Mouse (Mus musculus) CH12.LX (cell line): ENCODE data around the gene Dnajc13. TPM values are rescaled to one million over a fixed set of nuclear protein-coding genes. Genes with fewer than 3 reads are reported as not detected.

Experiments
- DNase-seq: peaks from one replicate; pipeline ENCODE4 v3.0.0-alpha.2; 2013; ENCODE audit errors: extremely low read depth
- H3K27ac ChIP-seq: 2 replicates; pipeline ENCODE4 v1.5.1; 2012; ENCODE audit warnings: low read depth, mild to moderate bottlenecking, control low read depth, moderate library complexity; ENCODE audit not compliant: insufficient read depth
- H3K27me3 ChIP-seq: replicated peaks from 2 replicates; pipeline ENCODE3; 2012; ENCODE audit warnings: inconsistent platforms
- H3K36me3 ChIP-seq, 2 experiments: replicated peaks in 1 of 2; 2 replicates each; pipeline versions ENCODE3 to v1.6.1; 2012; ENCODE audit warnings: inconsistent platforms in 1 of 2, low read length in 1 of 2, mild to moderate bottlenecking in 1 of 2, mixed read lengths in 1 of 2, moderate library complexity in 1 of 2; ENCODE audit not compliant: control insufficient read depth in 1 of 2, insufficient read depth in 1 of 2
- H3K4me1 ChIP-seq, 2 experiments: 2 replicates each; pipeline ENCODE4 v1.6.1; 2012; ENCODE audit warnings: inconsistent platforms in 1 of 2, moderate library complexity in 1 of 2; ENCODE audit not compliant: insufficient read depth in 2 of 2, control insufficient read depth in 1 of 2
- H3K4me2 ChIP-seq: 2 replicates; pipeline ENCODE4 v1.6.1; 2012; ENCODE audit warnings: low read depth, mild to moderate bottlenecking, control low read depth; ENCODE audit not compliant: poor library complexity, insufficient read depth, severe bottlenecking
- H3K4me3 ChIP-seq, 3 experiments: fragments of 150-350 bp in 1 of 3; sonication (generic) in 1 of 3; replicated peaks in 1 of 3; 2 replicates each; pipeline versions ENCODE3 to v1.5.1; 2011 to 2012; ENCODE audit warnings: low read depth in 2 of 3, low read length in 2 of 3, mild to moderate bottlenecking in 2 of 3, moderate library complexity in 2 of 3, control low read depth in 1 of 3, improper control_type of control experiment in 1 of 3, inconsistent platforms in 1 of 3, mixed read lengths in 1 of 3; ENCODE audit not compliant: poor library complexity in 1 of 3
- H3K79me2 ChIP-seq: replicated peaks from 2 replicates; pipeline ENCODE4 v1.6.1; 2012; ENCODE audit warnings: mild to moderate bottlenecking, moderate library complexity; ENCODE audit not compliant: control insufficient read depth, poor library complexity, insufficient read depth, severe bottlenecking; ENCODE audit errors: extremely low read depth
- H3K9ac ChIP-seq: 2 replicates; pipeline ENCODE4 v1.6.1; 2012; ENCODE audit warnings: low read depth, mild to moderate bottlenecking, control low read depth, moderate library complexity; ENCODE audit not compliant: insufficient read depth
- H3K9me3 ChIP-seq: replicated peaks from 2 replicates; pipeline ENCODE3; 2012; ENCODE audit warnings: low read length, inconsistent platforms, mixed read lengths
- BHLHE40 ChIP-seq: IDR thresholded peaks from 2 replicates; pipeline ENCODE4 v1.6.1; 2011; ENCODE audit warnings: mild to moderate bottlenecking, low read depth, low read length, improper control_type of control experiment
- CHD2 ChIP-seq: IDR thresholded peaks from 2 replicates; pipeline ENCODE4 v1.6.1; 2011; ENCODE audit warnings: low read length, improper control_type of control experiment
- CTCF ChIP-seq, 2 experiments: IDR thresholded peaks in 1 of 2; conservative IDR thresholded peaks in 1 of 2; 2 replicates each; pipeline ENCODE4 v1.5.1; 2011 to 2012; ENCODE audit warnings: low read depth in 2 of 2, low read length in 2 of 2, improper control_type of control experiment in 1 of 2, inconsistent platforms in 1 of 2, mild to moderate bottlenecking in 1 of 2, moderate library complexity in 1 of 2
- ELF1 ChIP-seq: IDR thresholded peaks from 2 replicates; pipeline ENCODE4 v1.6.1; 2014; ENCODE audit warnings: low read depth, mild to moderate bottlenecking, inconsistent platforms, low read length, improper control_type of control experiment
- EP300 ChIP-seq: IDR thresholded peaks from 2 replicates; pipeline ENCODE4 v1.6.1; 2011; ENCODE audit warnings: low read length, improper control_type of control experiment
- ETS1 ChIP-seq: conservative IDR thresholded peaks from 2 replicates; pipeline ENCODE4 v1.6.1; 2012; ENCODE audit warnings: low read depth, mild to moderate bottlenecking, inconsistent platforms, low read length, improper control_type of control experiment, moderate library complexity
- GABPA ChIP-seq: IDR thresholded peaks from 2 replicates; pipeline ENCODE4 v1.6.1; 2012; ENCODE audit warnings: low read depth, low read length, improper control_type of control experiment, inconsistent platforms; ENCODE audit not compliant: insufficient replicate concordance
- HCFC1 ChIP-seq: IDR thresholded peaks from 2 replicates; pipeline ENCODE4 v1.6.1; 2012; ENCODE audit warnings: low read depth, mild to moderate bottlenecking, inconsistent platforms, low read length, improper control_type of control experiment
- JUN ChIP-seq: IDR thresholded peaks from 2 replicates; pipeline ENCODE4 v1.6.1; 2011; ENCODE audit warnings: low read depth, mild to moderate bottlenecking, low read length, improper control_type of control experiment, moderate library complexity; ENCODE audit not compliant: insufficient read depth
- JUND ChIP-seq: conservative IDR thresholded peaks from 2 replicates; pipeline ENCODE4 v1.6.1; 2011; ENCODE audit warnings: low read depth, low read length, improper control_type of control experiment
- KAT2A ChIP-seq: IDR thresholded peaks from 2 replicates; pipeline ENCODE4 v1.6.1; 2012; ENCODE audit warnings: low read length, improper control_type of control experiment, inconsistent platforms; ENCODE audit not compliant: insufficient replicate concordance
- MAFK ChIP-seq: IDR thresholded peaks from 2 replicates; pipeline ENCODE4 v1.6.1; 2011; ENCODE audit warnings: low read length, improper control_type of control experiment; ENCODE audit not compliant: insufficient replicate concordance
- MAZ ChIP-seq: IDR thresholded peaks from 2 replicates; pipeline ENCODE4 v1.6.1; 2012; ENCODE audit warnings: low read depth, mild to moderate bottlenecking, inconsistent platforms, low read length, improper control_type of control experiment, moderate library complexity
- MXI1 ChIP-seq: IDR thresholded peaks from 2 replicates; pipeline ENCODE4 v1.6.1; 2011; ENCODE audit warnings: mild to moderate bottlenecking, low read depth, low read length, improper control_type of control experiment
- NELFE ChIP-seq: IDR thresholded peaks from 2 replicates; pipeline ENCODE4 v1.6.1; 2011; ENCODE audit warnings: low read depth, low read length, improper control_type of control experiment
- NRF1 ChIP-seq: IDR thresholded peaks from 2 replicates; pipeline ENCODE4 v1.6.1; 2014; ENCODE audit warnings: low read depth, mild to moderate bottlenecking, inconsistent platforms, low read length, improper control_type of control experiment, moderate library complexity
- POLR2A ChIP-seq: IDR thresholded peaks from 2 replicates; pipeline ENCODE4 v1.6.1; 2011; ENCODE audit warnings: low read depth, mild to moderate bottlenecking, improper control_type of control experiment, low read length
- POLR2AphosphoS2 ChIP-seq: IDR thresholded peaks from 2 replicates; pipeline ENCODE4 v1.6.1; 2011; ENCODE audit warnings: low read depth, low read length, improper control_type of control experiment
- SIN3A ChIP-seq: IDR thresholded peaks from 2 replicates; pipeline ENCODE4 v1.6.1; 2012; ENCODE audit warnings: low read length, improper control_type of control experiment, inconsistent platforms
- SMC3 ChIP-seq: IDR thresholded peaks from 2 replicates; pipeline ENCODE4 v1.6.1; 2011; ENCODE audit warnings: low read depth, low read length, improper control_type of control experiment
- TBP ChIP-seq: conservative IDR thresholded peaks from 2 replicates; pipeline ENCODE4 v1.6.1; 2011; ENCODE audit warnings: low read depth, low read length, improper control_type of control experiment
- USF1 ChIP-seq: IDR thresholded peaks from 2 replicates; pipeline ENCODE4 v1.6.1; 2014; ENCODE audit warnings: low read depth, mild to moderate bottlenecking, inconsistent platforms, low read length, improper control_type of control experiment
- USF2 ChIP-seq: conservative IDR thresholded peaks from 2 replicates; pipeline ENCODE4 v1.6.1; 2011; ENCODE audit warnings: low read depth, low read length, improper control_type of control experiment
- ZC3H11A ChIP-seq: IDR thresholded peaks from 2 replicates; pipeline ENCODE4 v1.6.1; 2012; ENCODE audit warnings: low read depth, mild to moderate bottlenecking, inconsistent platforms, low read length, improper control_type of control experiment
- ZKSCAN1 ChIP-seq: IDR thresholded peaks from 2 replicates; pipeline ENCODE4 v1.6.1; 2012; ENCODE audit warnings: low read depth, inconsistent platforms, low read length, improper control_type of control experiment, borderline replicate concordance
- ZNF384 ChIP-seq: IDR thresholded peaks from 2 replicates; pipeline ENCODE4 v1.6.1; 2012; ENCODE audit warnings: low read depth, low read length, improper control_type of control experiment, inconsistent platforms
- dilution Hi-C: fragments of 300-500 bp; cut with MboI; formaldehyde crosslinking; loops from 2 replicates; pipeline ENCODE4 v1.14.3; 2020; ENCODE audit warnings: low sequenced_read_pairs; ENCODE audit not compliant: extremely low pct_unique_long_range_greater_than_20kb, extremely low pct_ligation_motif_present
- in situ Hi-C: fragments of 300-500 bp; cut with MboI; formaldehyde crosslinking; loops from 3 replicates; pipeline ENCODE4 v1.14.3; 2019; ENCODE audit warnings: low sequenced_read_pairs, low pct_ligation_motif_present, low pct_unique_long_range_greater_than_20kb, mixed read lengths
- polyA plus RNA-seq: library from polyadenylated mRNA; unstranded; fragments of >175 nt; gene quantifications from 2 replicates; pipeline ENCODE4 v1.2.1, GENCODE M21; 2012; ENCODE audit warnings: low read depth; ENCODE audit not compliant: insufficient read length
- total RNA-seq, 2 experiments: library from RNA; depleted of rRNA; stranded (reverse); fragments of 300-350 nt in 1 of 2; fragments of >200 nt in 1 of 2; gene quantifications; 2 replicates each; pipeline ENCODE4 v1.2.3; 2012 to 2014

Gene Dnajc13
- total and polyA plus RNA-seq, 3 experiments = 30.1 to 51.9 (median 30.4) TPM

DNA sequence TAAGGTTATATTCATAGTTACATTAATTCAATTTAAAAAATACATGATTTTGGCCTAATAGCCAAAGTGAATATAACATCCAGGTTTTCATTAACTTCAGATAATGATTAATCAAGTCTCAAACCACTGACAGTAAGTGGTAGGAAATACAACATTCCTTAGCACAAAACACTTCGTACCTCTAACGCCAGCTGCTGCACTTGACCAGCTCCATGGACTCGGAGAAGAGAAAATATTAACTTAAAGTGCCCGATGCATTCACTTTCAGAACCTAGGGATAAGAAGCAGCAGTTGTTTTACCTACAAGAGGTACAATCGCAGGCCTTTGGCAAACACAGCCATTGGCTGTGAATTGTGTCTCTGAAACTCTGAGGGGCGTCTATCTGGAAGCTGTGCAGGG is 90.4 kb downstream of the Dnajc13 start:
- dilution Hi-C loops = no loop called here
- Histone ChIP-seq H3K27me3 (no peaks in the 10 kb centered on the region), H3K4me3 (no peak overlapping the region), H3K36me3 (peaks cover 48 to 88% of the 10 kb centered on the region in 2 experiments), H3K79me2 (no peaks in the 10 kb centered on the region), H3K4me2 (no peak overlapping the region), H3K4me1 (peaks cover 0 to 3% of the 10 kb centered on the region in 2 experiments; a peak in 1 of 4 replicates), H3K27ac (no peak overlapping the region)
- DNase-seq = no peak
- no peak for TF ChIP-seq KAT2A
- TF ChIP-seq NRF1 = no peak
- TF ChIP-seq ETS1 = no peak
- no peak for TF ChIP-seq ZNF384
- no peak for TF ChIP-seq JUND
- no peak for TF ChIP-seq ZC3H11A
- TF ChIP-seq GABPA = no peak
- TF ChIP-seq USF1 = no peak
- no peak for TF ChIP-seq ELF1
- no peak for TF ChIP-seq HCFC1
- no peak for TF ChIP-seq POLR2AphosphoS2
- no peak for TF ChIP-seq POLR2A
- TF ChIP-seq JUN = no peak
- TF ChIP-seq USF2 = no peak
- TF ChIP-seq BHLHE40 = no peak
- no peak for TF ChIP-seq MAFK
- TF ChIP-seq TBP = no peak
- TF ChIP-seq CTCF (conservative IDR thresholded peaks at IDR 0.05 in 1 of 2, IDR thresholded peaks at IDR 0.05 in 1 of 2; ENCODE audit: low read depth in 2 of 2, low read length in 2 of 2) = no peak
- TF ChIP-seq SMC3 = no peak
- TF ChIP-seq, all 38 proteins: peak for 0
- Histone ChIP-seq H3K9me3 (no peaks in the 10 kb centered on the region), H3K9ac (no peak overlapping the region)
- in situ Hi-C loops = no loop called here

DNA sequence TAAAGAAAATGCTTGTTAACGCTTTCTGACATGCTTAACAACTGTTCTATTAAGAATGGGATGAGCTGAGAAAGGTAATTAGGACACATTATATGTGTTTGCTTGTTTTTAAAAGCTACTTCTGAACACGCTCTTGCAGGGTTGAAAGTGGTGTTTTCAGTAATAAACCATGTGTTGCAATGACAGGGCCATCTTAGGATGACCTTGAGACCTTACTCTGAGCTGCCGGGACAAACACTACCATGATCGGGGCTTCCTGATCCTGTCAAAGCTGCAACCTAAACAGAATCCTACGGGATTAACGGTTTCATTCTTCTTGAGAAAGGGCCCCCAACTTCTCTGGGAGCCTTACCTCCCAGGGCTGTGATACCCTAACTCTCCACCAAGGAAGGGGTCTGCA is 91.1 kb downstream of the Dnajc13 start:
- H3K4me3 ChIP-seq = no peak overlapping the region
- peaks cover 0 to 1% of the 10 kb centered on the region in 2 experiments; a peak in 1 of 4 replicates for H3K4me1 ChIP-seq
- no peak for TF ChIP-seq CHD2
- TF ChIP-seq ELF1 = no peak
- no peak for TF ChIP-seq JUN
- no peak for TF ChIP-seq KAT2A
- no peak for TF ChIP-seq SIN3A
- TF ChIP-seq GABPA = no peak
- TF ChIP-seq USF1 = no peak
- no peak for TF ChIP-seq NELFE
- TF ChIP-seq MXI1 = no peak
- TF ChIP-seq MAZ = no peak
- no peak for TF ChIP-seq BHLHE40
- TF ChIP-seq SMC3 = no peak
- TF ChIP-seq EP300 = no peak
- TF ChIP-seq USF2 = no peak
- TF ChIP-seq ZKSCAN1 = no peak
- no peaks in the 10 kb centered on the region for H3K9me3 ChIP-seq
- H3K9ac ChIP-seq = no peak overlapping the region
- no peak for DNase-seq
- in situ Hi-C loops = no loop called here
- H3K27me3 ChIP-seq = no peaks in the 10 kb centered on the region
- H3K36me3 ChIP-seq = peaks cover 49 to 89% of the 10 kb centered on the region in 2 experiments
- no peak overlapping the region for H3K4me2 ChIP-seq
- dilution Hi-C loops = no loop called here
- H3K27ac ChIP-seq = no peak overlapping the region
- H3K79me2 ChIP-seq = no peaks in the 10 kb centered on the region
